Mouse (Mus musculus) midbrain, postnatal 0 days (tissue): Measurements from ENCODE around the gene Ccdc153. TPM values are rescaled to one million over a fixed set of nuclear protein-coding genes. Genes with fewer than 3 reads are reported as not detected.

Source experiments
- ATAC-seq: fragments of 200-750 bp; cut with Nextera tagmentation; 2 replicates; pipeline ENCODE4 v1.8.0; 2017; ENCODE audit warnings: moderate number of reproducible peaks, mild to moderate bottlenecking, moderate TSS enrichment, moderate library complexity; ENCODE audit not compliant: low FRiP score
- DNase-seq: peaks from one replicate; pipeline ENCODE4 v3.0.0-alpha.2; 2015; ENCODE audit warnings: low spot score
- H3K27ac ChIP-seq: fragments of 300-500 bp; sonication (generic); 2 replicates; pipeline ENCODE4 v1.5.1; 2014; ENCODE audit warnings: low read depth, mild to moderate bottlenecking, low read length, mixed read lengths
- H3K27me3 ChIP-seq: fragments of 300-500 bp; sonication (generic); 2 replicates; pipeline ENCODE4 v1.6.1; 2014; ENCODE audit warnings: low read length, control low read depth, mixed read lengths; ENCODE audit not compliant: insufficient read depth
- H3K36me3 ChIP-seq: fragments of 300-500 bp; sonication (generic); 2 replicates; pipeline ENCODE4 v1.6.1; 2014; ENCODE audit warnings: low read length, control low read depth, mixed read lengths; ENCODE audit not compliant: insufficient read depth
- H3K4me1 ChIP-seq: fragments of 300-500 bp; sonication (generic); 2 replicates; pipeline ENCODE4 v1.6.1; 2014; ENCODE audit warnings: mild to moderate bottlenecking, control low read depth, antibody characterized with exemption, low read length, mixed read lengths; ENCODE audit not compliant: insufficient read depth
- H3K4me2 ChIP-seq: fragments of 300-500 bp; sonication (generic); 2 replicates; pipeline ENCODE4 v1.6.1; 2014; ENCODE audit warnings: low read depth, mild to moderate bottlenecking, low read length, mixed read lengths; ENCODE audit not compliant: poor library complexity, severe bottlenecking
- H3K4me3 ChIP-seq: fragments of 300-500 bp; sonication (generic); 2 replicates; pipeline ENCODE4 v1.5.1; 2014; ENCODE audit warnings: low read depth, mild to moderate bottlenecking, low read length, moderate library complexity
- H3K9ac ChIP-seq: fragments of 300-500 bp; sonication (generic); replicated peaks from 2 replicates; pipeline ENCODE4 v1.6.1; 2014; ENCODE audit warnings: mild to moderate bottlenecking, low read length, moderate library complexity, mixed read lengths; ENCODE audit not compliant: poor library complexity, severe bottlenecking
- H3K9me3 ChIP-seq: fragments of 300-500 bp; sonication (generic); 2 replicates; pipeline ENCODE4 v1.6.1; 2016; ENCODE audit warnings: low read length, control low read depth
- CTCF ChIP-seq: IDR thresholded peaks from 2 replicates; pipeline ENCODE4 v1.5.1; 2016; ENCODE audit warnings: antibody characterized with exemption, mild to moderate bottlenecking
- WGBS: fragments of 180-500 bp; shearing (Covaris S2); extraction: QIAGEN DNeasy Blood & Tissue Kit; methylation state at CpG from one replicate; pipeline ENCODE4 v1.1.7; 2014; 5-methylcytosine and 5-hydroxymethylcytosine counted together
- polyA plus RNA-seq: library from polyadenylated mRNA; unstranded; fragments of >200 nt; fragmentation: Nextera tagmentation; extraction: Ambion mirVana; gene quantifications from 2 replicates; pipeline ENCODE4 v1.2.1, GENCODE M21; 2015
- total RNA-seq: library from RNA; depleted of rRNA; stranded (reverse); fragments of >200 nt; gene quantifications from 2 replicates; pipeline ENCODE4 v1.2.3, GENCODE M21; 2014

Ccdc153 gene
- total and polyA plus RNA-seq, 2 experiments from 2014 or later, result 2.7 to 6.1 TPM

- Histone ChIP-seq H3K27me3 (no peaks in the 10 kb centered on the region), H3K4me3 (no peak overlapping the region), H3K9ac (no peak overlapping the region), H3K36me3 (peaks cover 6% of the 10 kb centered on the region; the same call in 1 of the 2 replicates), H3K4me2 (no peak overlapping the region), H3K27ac (no peak overlapping the region), H3K9me3 (no peaks in the 10 kb centered on the region), H3K4me1 (no peaks in the 10 kb centered on the region)
- TF ChIP-seq CTCF, result no peak
- ATAC-seq (no peak), DNase-seq (no peak)
- 79% methylated on average over 3 of the region's 3 CpGs for WGBS
Measured at GRCm38 (mm10) chr9:44199166-44199565, 41.3 kb upstream of the Ccdc153 start.

GRCm38 (mm10) chr9:44199580-44199979 lies 40.9 kb upstream of the Ccdc153 start:
- no peak for TF ChIP-seq CTCF
- no peaks in the 10 kb centered on the region for H3K9me3 ChIP-seq
- H3K36me3 ChIP-seq, result peaks cover 6% of the 10 kb centered on the region; the same call in 1 of the 2 replicates
- DNase-seq (no peak), ATAC-seq (no peak)
- no peak overlapping the region for H3K27ac ChIP-seq
- H3K4me3 ChIP-seq, result no peak overlapping the region
- no peak overlapping the region for H3K9ac ChIP-seq
- no peaks in the 10 kb centered on the region for H3K27me3 ChIP-seq
- no peak overlapping the region for H3K4me2 ChIP-seq
- H3K4me1 ChIP-seq, result no peaks in the 10 kb centered on the region

- H3K4me2 ChIP-seq, result no peak overlapping the region
- no peak overlapping the region for H3K27ac ChIP-seq
- no peak overlapping the region for H3K9ac ChIP-seq
- no peak for ATAC-seq
- no peak overlapping the region for H3K4me3 ChIP-seq
- H3K27me3 ChIP-seq, result no peaks in the 10 kb centered on the region
- no peak for DNase-seq
- TF ChIP-seq CTCF, result no peak
- H3K36me3 ChIP-seq, result peaks cover 6% of the 10 kb centered on the region; the same call in 1 of the 2 replicates
- H3K4me1 ChIP-seq, result no peaks in the 10 kb centered on the region
- H3K9me3 ChIP-seq, result no peaks in the 10 kb centered on the region
- WGBS, result 58% methylated on average over 3 of the region's 3 CpGs
Measured at GRCm38 (mm10) chr9:44200458-44200857, 40.0 kb upstream of the Ccdc153 start.

- Histone ChIP-seq H3K4me2 (no peak overlapping the region), H3K4me1 (no peaks in the 10 kb centered on the region), H3K9ac (no peak overlapping the region), H3K27me3 (no peaks in the 10 kb centered on the region), H3K9me3 (no peaks in the 10 kb centered on the region), H3K27ac (no peak overlapping the region), H3K36me3 (no peaks in the 10 kb centered on the region), H3K4me3 (no peak overlapping the region)
- 96% methylated on average over 2 of the region's 2 CpGs for WGBS
- TF ChIP-seq CTCF, result no peak
- DNase-seq (no peak), ATAC-seq (no peak)
Measured at GRCm38 (mm10) chr9:44207840-44208239, 32.6 kb upstream of the Ccdc153 start.

GRCm38 (mm10) chr9:44209416-44209815 lies 31.1 kb upstream of the Ccdc153 start:
- DNase-seq, result no peak
- H3K27ac ChIP-seq, result no peak overlapping the region
- no peak overlapping the region for H3K4me2 ChIP-seq
- no peak for ATAC-seq
- H3K9ac ChIP-seq, result no peak overlapping the region
- no peaks in the 10 kb centered on the region for H3K36me3 ChIP-seq
- H3K4me1 ChIP-seq, result no peaks in the 10 kb centered on the region
- H3K27me3 ChIP-seq, result no peaks in the 10 kb centered on the region
- H3K9me3 ChIP-seq, result no peaks in the 10 kb centered on the region
- H3K4me3 ChIP-seq, result no peak overlapping the region
- no peak for TF ChIP-seq CTCF
- 98% methylated on average over 4 of the region's 4 CpGs for WGBS

GRCm38 (mm10) chr9:44212406-44212805 lies 28.1 kb upstream of the Ccdc153 start:
- WGBS, result 94% methylated on average over 4 of the region's 4 CpGs
- H3K9ac ChIP-seq, result no peak overlapping the region
- no peak overlapping the region for H3K4me3 ChIP-seq
- H3K27ac ChIP-seq, result no peak overlapping the region
- no peak overlapping the region for H3K4me2 ChIP-seq
- no peaks in the 10 kb centered on the region for H3K27me3 ChIP-seq
- H3K36me3 ChIP-seq, result no peaks in the 10 kb centered on the region
- ATAC-seq (no peak), DNase-seq (no peak)
- no peaks in the 10 kb centered on the region for H3K9me3 ChIP-seq
- no peaks in the 10 kb centered on the region for H3K4me1 ChIP-seq
- no peak for TF ChIP-seq CTCF
